Mouse (Mus musculus): ENCODE measurements around the gene Fam207a. TPM values are rescaled to one million over a fixed set of nuclear protein-coding genes. Genes with fewer than 3 reads are reported as not detected.

Gene Fam207a
- total and polyA plus RNA-seq, 3 experiments, result 70.6 to 74.0 TPM; not detected in 1

- no peak for TF ChIP-seq SMC3 (IDR thresholded peaks at IDR 0.05; ENCODE audit: low read depth, low read length)
- TF ChIP-seq POLR2AphosphoS5 (IDR thresholded peaks at IDR 0.05; ENCODE audit: borderline replicate concordance, low read depth, low read length), result no peak
- TF ChIP-seq ZNF384 (IDR thresholded peaks at IDR 0.05; ENCODE audit: low read depth, low read length), result no peak
- TF ChIP-seq USF2 (IDR thresholded peaks at IDR 0.05; ENCODE audit: borderline replicate concordance in 1 of 2, insufficient read depth in 1 of 2, low read depth in 1 of 2, low read length in 2 of 2), result no peak
- TF ChIP-seq ZKSCAN1 (IDR thresholded peaks at IDR 0.05; ENCODE audit: low read depth, low read length), result no peak
- TF ChIP-seq SIN3A (IDR thresholded peaks at IDR 0.05; ENCODE audit: low read length), result no peak
- no peak for TF ChIP-seq CTCF (IDR thresholded peaks at IDR 0.05 in 2 of 3, conservative IDR thresholded peaks at IDR 0.05 in 1 of 3; ENCODE audit: control insufficient read depth in 1 of 3, insufficient read depth in 1 of 3, low read depth in 2 of 3, low read length in 3 of 3, poor library complexity in 1 of 3, severe bottlenecking in 1 of 3)
- TF ChIP-seq E2F4 (IDR thresholded peaks at IDR 0.05; ENCODE audit: borderline replicate concordance, low read depth, low read length), result no peak
- no peak for TF ChIP-seq MYC (IDR thresholded peaks at IDR 0.05; ENCODE audit: low read depth, low read length)
- TF ChIP-seq ELF1 (IDR thresholded peaks at IDR 0.05; ENCODE audit: low read depth, low read length), result no peak
- TF ChIP-seq UBTF (IDR thresholded peaks at IDR 0.05; ENCODE audit: borderline replicate concordance, insufficient read depth, low read depth, low read length), result no peak
- no peak for TF ChIP-seq MAFK (IDR thresholded peaks at IDR 0.05; ENCODE audit: borderline replicate concordance, low read depth, low read length)
- TF ChIP-seq NRF1 (IDR thresholded peaks at IDR 0.05; ENCODE audit: insufficient read depth, low read depth, low read length, poor library complexity, severe bottlenecking), result no peak
- Histone ChIP-seq H3K27me3 (ENCODE audit: control insufficient read depth in 1 of 2, insufficient read depth in 2 of 2, low read length in 2 of 2) (no peaks in the 10 kb centered on the region), H3K9ac (ENCODE audit: control insufficient read depth, low read depth, low read length, poor library complexity, severe bottlenecking) (no peak overlapping the region), H3K27ac (ENCODE audit: control insufficient read depth, low read depth, low read length) (no peak overlapping the region), H3K9me3 (replicated peaks; ENCODE audit: insufficient read depth, low read length) (no peaks in the 10 kb centered on the region), H3K36me3 (ENCODE audit: control insufficient read depth in 1 of 2, insufficient read depth in 2 of 2, low read length in 2 of 2) (peaks cover 0 to 11% of the 10 kb centered on the region in 2 experiments; a peak in 3 of 4 replicates), H3K4me3 (ENCODE audit: control insufficient read depth in 1 of 2, insufficient read depth in 1 of 2, low read depth in 2 of 2, low read length in 2 of 2) (no peak overlapping the region), H3K79me2 (ENCODE audit: control insufficient read depth, insufficient read depth, low read length, poor library complexity) (peaks cover 19% of the 10 kb centered on the region), H3K4me1 (ENCODE audit: control insufficient read depth in 1 of 2, insufficient read depth in 2 of 2, low read length in 2 of 2) (peaks cover 0 to 13% of the 10 kb centered on the region in 2 experiments; a peak in 2 of 4 replicates)
- DNase-seq (ENCODE audit: low read depth, low spot score), result no peak
Measured at GRCm38 (mm10) chr10:77517801-77518200, 2.2 kb upstream of the Fam207a start.

DNA sequence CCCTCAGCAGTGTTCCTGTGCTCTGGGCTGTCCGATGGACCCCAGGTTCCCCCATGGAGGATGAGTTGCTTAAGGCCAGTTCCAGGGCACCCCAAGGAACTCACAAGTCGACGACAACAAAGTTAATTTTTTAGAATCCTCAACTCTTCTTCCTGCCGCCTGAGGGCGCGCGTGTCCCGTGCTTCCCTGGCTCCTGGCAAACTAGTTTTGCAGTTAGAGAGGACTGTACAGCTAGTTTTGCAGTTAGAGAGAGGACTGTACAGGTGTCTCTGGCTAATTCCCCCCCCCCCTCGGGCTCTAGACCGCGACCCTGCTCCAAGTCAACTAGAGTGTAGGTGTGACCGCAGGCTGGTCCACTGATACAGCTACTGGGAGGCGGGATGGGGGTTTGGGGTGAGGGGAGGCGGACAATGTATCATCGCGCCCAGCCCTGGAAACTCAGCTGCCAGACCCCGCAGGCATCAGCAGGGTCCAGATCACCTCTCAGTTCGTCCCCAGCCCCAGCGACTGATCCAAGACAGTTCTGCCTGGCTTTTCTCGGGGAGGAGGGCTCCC lies 1.6 kb upstream of the Fam207a start:
- TF ChIP-seq HCFC1 (IDR thresholded peaks at IDR 0.05; ENCODE audit: low read depth, low read length) (no peak; the same call in 1 of the 2 replicates), SIN3A (IDR thresholded peaks at IDR 0.05; ENCODE audit: low read length) (no peak; the same call in 1 of the 2 replicates), MAX (IDR thresholded peaks at IDR 0.05; ENCODE audit: low read length) (no peak), CTCF (IDR thresholded peaks at IDR 0.05 in 2 of 3, conservative IDR thresholded peaks at IDR 0.05 in 1 of 3; ENCODE audit: control insufficient read depth in 1 of 3, insufficient read depth in 1 of 3, low read depth in 2 of 3, low read length in 3 of 3, poor library complexity in 1 of 3, severe bottlenecking in 1 of 3) (peak; percentile 70 to 98 (median 92)), ZC3H11A (IDR thresholded peaks at IDR 0.05; ENCODE audit: low read depth, low read length) (peak; percentile 93), SMC3 (IDR thresholded peaks at IDR 0.05; ENCODE audit: low read depth, low read length) (peak; percentile 93), MAZ (IDR thresholded peaks at IDR 0.05; ENCODE audit: low read depth, low read length) (0 out of 2 replicates have a peak, but pooled peaks have one; percentile 64), ZKSCAN1 (IDR thresholded peaks at IDR 0.05; ENCODE audit: low read depth, low read length) (no peak), ZNF384 (IDR thresholded peaks at IDR 0.05; ENCODE audit: low read depth, low read length) (0 out of 2 replicates have a peak, but pooled peaks have one; percentile 31), USF1 (IDR thresholded peaks at IDR 0.05; ENCODE audit: low read depth, low read length) (0 out of 2 replicates have a peak, but pooled peaks have one; percentile 16), MXI1 (IDR thresholded peaks at IDR 0.05; ENCODE audit: low read depth, low read length) (no peak), POLR2AphosphoS2 (IDR thresholded peaks at IDR 0.05; ENCODE audit: low read length) (no peak), POLR2AphosphoS5 (IDR thresholded peaks at IDR 0.05; ENCODE audit: borderline replicate concordance, low read depth, low read length) (no peak), TBP (IDR thresholded peaks at IDR 0.05; ENCODE audit: low read depth, low read length) (0 out of 2 replicates have a peak, but pooled peaks have one; percentile 9)
- Histone ChIP-seq H3K27ac (ENCODE audit: control insufficient read depth, low read depth, low read length) (no peak overlapping the region), H3K79me2 (ENCODE audit: control insufficient read depth, insufficient read depth, low read length, poor library complexity) (peaks cover 19% of the 10 kb centered on the region), H3K4me3 (ENCODE audit: control insufficient read depth in 1 of 2, insufficient read depth in 1 of 2, low read depth in 2 of 2, low read length in 2 of 2) (no peak overlapping the region), H3K4me1 (ENCODE audit: control insufficient read depth in 1 of 2, insufficient read depth in 2 of 2, low read length in 2 of 2) (peaks cover 0 to 11% of the 10 kb centered on the region in 2 experiments; a peak in 2 of 4 replicates), H3K36me3 (ENCODE audit: control insufficient read depth in 1 of 2, insufficient read depth in 2 of 2, low read length in 2 of 2) (peaks cover 0 to 7% of the 10 kb centered on the region in 2 experiments; a peak in 3 of 4 replicates), H3K27me3 (ENCODE audit: control insufficient read depth in 1 of 2, insufficient read depth in 2 of 2, low read length in 2 of 2) (no peaks in the 10 kb centered on the region), H3K9me3 (replicated peaks; ENCODE audit: insufficient read depth, low read length) (no peaks in the 10 kb centered on the region), H3K9ac (ENCODE audit: control insufficient read depth, low read depth, low read length, poor library complexity, severe bottlenecking) (peak overlapping the region; percentile 86)
- peak; percentile 88 for DNase-seq (ENCODE audit: low read depth, low spot score)

All from MEL (cell line).